Mouse (Mus musculus): ENCODE results near the gene Hist1h2ap.

DNA sequence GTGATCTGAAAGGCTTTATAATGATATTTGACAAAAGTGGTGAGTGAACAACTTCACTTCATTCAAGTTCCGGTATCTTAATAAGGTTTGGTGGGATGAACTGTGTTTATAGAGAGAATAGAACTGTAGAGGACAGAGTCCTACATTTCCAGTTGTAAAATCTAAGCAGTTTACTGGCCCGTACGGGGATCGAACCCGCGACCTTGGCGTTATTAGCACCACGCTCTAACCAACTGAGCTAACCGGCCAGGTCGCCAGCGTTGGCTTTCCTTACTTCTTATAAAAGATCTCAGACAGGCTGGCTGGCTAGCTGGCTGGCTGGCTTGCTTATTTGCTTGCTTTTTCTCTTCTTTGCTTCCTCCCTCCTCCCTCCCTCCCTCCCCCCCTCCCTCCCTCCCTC, 21.8 kb upstream of the Hist1h2ap start:
- TF ChIP-seq CTCF (IDR thresholded peaks at IDR 0.05; ENCODE audit: borderline replicate concordance, insufficient read depth, low read length) (no peak), POLR2A (IDR thresholded peaks at IDR 0.05; ENCODE audit: low read depth, low read length) (no peak)

Measured in embryonic fibroblast, embryonic 13.5 days (primary cell).